Mouse (Mus musculus): ENCODE data around the gene Hhat.

GRCm38 (mm10) chr1:192736524-192736923 is 34.5 kb downstream of the Hhat start:
- TF ChIP-seq CTCF (IDR thresholded peaks at IDR 0.05; ENCODE audit: low read depth) (no peak), EP300 (IDR thresholded peaks at IDR 0.05; ENCODE audit: low read depth) (no peak)

All from heart, postnatal 0 days (tissue).